18 mouse cellular contexts compared by ENCODE assay signal in genomic region chr5:130314926-130315325, GRCm38 (mm10). TPM values are rescaled to one million over a fixed set of nuclear protein-coding genes. Genes with fewer than 3 reads are reported as not detected.
A peak's percentile ranks its signal among the peaks of the same experiment; 100 is the strongest.
DNase-seq lines count a peak whose midpoint lies in the region; ATAC-seq and TF ChIP-seq lines count a peak whose summit lies in the region.
"Had no signal": no experiment of that assay in that cellular context is flagged by ENCODE, and none has a peak within 500 bp of the region (broad histone marks: within the 10 kb centered on the region; RNA-seq: fewer than 3 reads in every experiment).

No protein-coding gene starts in this region.

- no peak overlapping the region for H3K27ac ChIP-seq in kidney, postnatal 0 days
- H3K27ac ChIP-seq in cortical plate, adult 2 months (ENCODE audit: insufficient read depth, low read length), result no peak overlapping the region
- H3K27ac ChIP-seq in thymus, adult 2 months (ENCODE audit: control insufficient read depth, insufficient read depth, low read length), result no peak overlapping the region
- H3K27ac ChIP-seq: embryonic facial prominence, embryonic 12.5 days; neural tube, embryonic 15.5 days had no signal

- H3K9me3 ChIP-seq in kidney, postnatal 0 days (replicated peaks; ENCODE audit: low read length), result no peaks in the 10 kb centered on the region
- H3K9me3 ChIP-seq: embryonic facial prominence, embryonic 12.5 days; neural tube, embryonic 15.5 days had no signal

- H3K4me2 ChIP-seq in kidney, postnatal 0 days (ENCODE audit: low read length), result no peak overlapping the region
- H3K4me2 ChIP-seq: embryonic facial prominence, embryonic 12.5 days; neural tube, embryonic 15.5 days had no signal

- H3K9ac ChIP-seq in kidney, postnatal 0 days (ENCODE audit: low read depth, low read length), result no peak overlapping the region
- H3K9ac ChIP-seq: embryonic facial prominence, embryonic 12.5 days; neural tube, embryonic 15.5 days had no signal

- TF ChIP-seq CTCF in kidney, postnatal 0 days (IDR thresholded peaks at IDR 0.05; ENCODE audit: low read depth), result peak; percentile 26; the same call in 1 of the 2 replicates
- TF ChIP-seq CTCF in cortical plate, adult 2 months (IDR thresholded peaks at IDR 0.05; ENCODE audit: extremely low read depth, insufficient read depth, low read length), result 0 out of 2 replicates have a peak, but pooled peaks have one; percentile 15
- no peak for TF ChIP-seq CTCF in thymus, adult 2 months (IDR thresholded peaks at IDR 0.05; ENCODE audit: borderline replicate concordance, control insufficient read depth, extremely low read depth, insufficient read depth, low read length, poor library complexity)

- no peak for ATAC-seq in kidney, postnatal 0 days (replicated peaks; ENCODE audit: low FRiP score, low read depth)
- ATAC-seq: inflammation-experienced regulatory T-cells, adult 6 months had no signal

- 93% methylated on average over 3 of the region's 3 CpGs for WGBS in kidney, postnatal 0 days
- WGBS in thymus, adult 2 months, result over 99% methylated on average over 3 of the region's 3 CpGs

- peaks cover 4% of the 10 kb centered on the region; the same call in 1 of the 2 replicates for H3K36me3 ChIP-seq in kidney, postnatal 0 days (ENCODE audit: insufficient read depth, low read length)
- H3K36me3 ChIP-seq in thymus, adult 2 months (ENCODE audit: control insufficient read depth, insufficient read depth, low read length), result no peaks in the 10 kb centered on the region

- no peaks in the 10 kb centered on the region for H3K27me3 ChIP-seq in kidney, postnatal 0 days (ENCODE audit: insufficient read depth, low read length)
- H3K27me3 ChIP-seq in thymus, adult 2 months (ENCODE audit: control insufficient read depth, insufficient read depth, low read length), result no peaks in the 10 kb centered on the region
- H3K27me3 ChIP-seq: embryonic facial prominence, embryonic 12.5 days; megakaryocyte, embryonic 14.5 days; neural tube, embryonic 15.5 days had no signal

- no peak for TF ChIP-seq POLR2A in cortical plate, adult 2 months (IDR thresholded peaks at IDR 0.05; ENCODE audit: extremely low read depth, insufficient read depth, low read length)
- no peak for TF ChIP-seq POLR2A in thymus, adult 2 months (IDR thresholded peaks at IDR 0.05; ENCODE audit: control insufficient read depth, extremely low read depth, insufficient read depth, low read length, poor library complexity)

- no peak overlapping the region for H3K4me3 ChIP-seq in kidney, postnatal 0 days (replicated peaks; ENCODE audit: low read depth, low read length)
- no peak overlapping the region for H3K4me3 ChIP-seq in cortical plate, adult 2 months (ENCODE audit: insufficient read depth, low read length)
- no peak overlapping the region for H3K4me3 ChIP-seq in thymus, adult 2 months (ENCODE audit: control insufficient read depth, insufficient read depth, low read length)
- H3K4me3 ChIP-seq: embryonic facial prominence, embryonic 12.5 days; megakaryocyte, embryonic 14.5 days; neural tube, embryonic 15.5 days had no signal

- no peak for DNase-seq in kidney, postnatal 0 days (ENCODE audit: low spot score)
- no peak for DNase-seq in kidney, postnatal 25 days
- DNase-seq in A20 (ENCODE audit: low read depth, low spot score) (peak; percentile 39), ES-CJ7 (ENCODE audit: low read depth, low spot score) (peak; percentile 38)
- no peak for DNase-seq in T-cell, adult 2 months (ENCODE audit: low spot score)
- DNase-seq in thymus, adult 2 months, result no peak
- DNase-seq: adrenal gland, postnatal 10 days; cerebellum, postnatal 25 days; heart, adult 11 months; heart, postnatal 10 days; lung, adult 2 months; retina, postnatal 1 day had no signal

- no peaks in the 10 kb centered on the region for H3K4me1 ChIP-seq in kidney, postnatal 0 days (replicated peaks; ENCODE audit: insufficient read depth, low read length)
- no peaks in the 10 kb centered on the region for H3K4me1 ChIP-seq in cortical plate, adult 2 months (ENCODE audit: control insufficient read depth, insufficient read depth, low read length)
- H3K4me1 ChIP-seq in thymus, adult 2 months (replicated peaks; ENCODE audit: control insufficient read depth, insufficient read depth, low read length), result no peaks in the 10 kb centered on the region
- H3K4me1 ChIP-seq: embryonic facial prominence, embryonic 12.5 days; neural tube, embryonic 15.5 days had no signal

RNA-seq across cellular contexts. Expression of gene Caln1, which starts 54.3 kb away (rescaled TPM):
- polyA plus RNA-seq in kidney, postnatal 0 days (2015; fragmentation: Nextera tagmentation; extraction: Ambion mirVana), result 0.11 and 0.17 TPM in 2 replicates
- 41.5 and 48.6 TPM in 2 replicates for polyA plus RNA-seq in cortical plate, adult 2 months (2012; rRNA removed)
- 0.01 TPM in 1 of 2 replicates, not detected in the other for polyA plus RNA-seq in thymus, adult 2 months (2012; rRNA removed)
- polyA plus RNA-seq: inflammation-experienced regulatory T-cells, adult 6 months; lung, adult 2 months; spleen, adult 2 months had no signal

RNA-seq across cellular contexts. Expression of gene Tyw1, which starts 59.5 kb away (rescaled TPM):
- polyA plus RNA-seq in kidney, postnatal 0 days (2015; fragmentation: Nextera tagmentation; extraction: Ambion mirVana), result 20.8 and 24.6 TPM in 2 replicates
- 14.5 and 14.6 TPM in 2 replicates for polyA plus RNA-seq in cortical plate, adult 2 months (2012; rRNA removed)
- 15.4 and 15.6 TPM in 2 replicates for polyA plus RNA-seq in thymus, adult 2 months (2012; rRNA removed)

RNA-seq across cellular contexts. Expression of gene Sbds, which starts 59.6 kb away (rescaled TPM):
- 78.5 and 78.6 TPM in 2 replicates for polyA plus RNA-seq in kidney, postnatal 0 days (2015; fragmentation: Nextera tagmentation; extraction: Ambion mirVana)
- polyA plus RNA-seq in cortical plate, adult 2 months (2012; rRNA removed), result 94.9 and 101 TPM in 2 replicates
- 24.4 and 24.8 TPM in 2 replicates for polyA plus RNA-seq in thymus, adult 2 months (2012; rRNA removed)

Comparison
In these comparisons a context has a peak if more than half of its experiments do, and no peak if none do; other contexts are left out.
1. DNase-seq: peak in A20 (single experiment) and ES-CJ7 (single experiment); none in kidney, postnatal 0 days (single experiment), kidney, postnatal 25 days (0 of 2), T-cell, adult 2 months (single experiment) and thymus, adult 2 months (single experiment).
2. RNA of gene Caln1, which starts 54.3 kb away (polyA plus RNA-seq): 41.5 to 48.6 TPM in cortical plate, adult 2 months; 0.11 to 0.17 TPM in kidney, postnatal 0 days and 0.01 TPM in thymus, adult 2 months; every median in the first group is over 10 times any median in the second.